Mouse (Mus musculus): ENCODE data around the gene Crocc2.

Crocc2 gene

DNA sequence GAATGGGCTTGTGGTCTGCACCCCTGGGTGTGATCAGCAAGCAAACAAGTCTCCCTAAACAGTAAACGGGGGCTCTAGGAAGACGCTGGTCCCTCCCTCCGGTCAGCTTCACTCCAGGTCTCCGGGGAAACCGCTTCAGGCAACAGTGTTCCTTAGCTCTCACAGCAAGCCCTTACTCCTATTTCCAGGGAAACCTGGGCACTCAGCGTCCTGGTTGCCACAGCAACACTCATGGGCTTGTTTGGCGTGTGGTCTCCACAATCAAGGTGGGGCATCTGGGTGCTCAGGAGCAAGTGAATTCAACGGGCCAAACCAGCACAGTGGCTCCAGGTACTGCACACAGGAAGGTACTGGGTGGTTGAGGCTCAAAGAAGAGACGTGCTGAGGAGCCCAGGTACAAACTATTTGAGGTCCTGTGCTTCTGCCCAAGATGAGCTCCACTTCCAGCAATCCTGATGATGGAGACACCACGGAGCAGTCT is at the start of gene Crocc2:
Crocc2 (plus strand) TSS at position 431 of the 481 bp plus-strand sequence.
- DNase-seq: no peak

DNA sequence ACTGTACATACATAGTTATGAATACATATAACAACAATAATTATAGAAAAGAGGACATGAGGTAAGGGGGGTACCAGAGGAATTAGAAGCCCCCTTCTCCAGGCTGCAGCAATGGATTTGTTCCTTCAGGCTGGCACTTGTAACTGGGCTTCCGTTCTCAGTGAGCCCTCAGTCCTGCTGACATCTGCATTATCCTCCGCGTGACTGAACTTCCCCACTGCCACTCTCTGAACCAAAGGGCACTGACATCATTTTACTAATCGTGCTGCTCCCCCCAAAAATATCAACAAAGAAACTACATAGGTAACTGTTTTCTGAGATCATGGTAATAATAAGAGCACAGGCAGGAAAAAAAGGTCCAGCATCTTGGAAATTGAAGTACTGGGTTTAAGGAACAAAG is 49.7 kb upstream of the Crocc2 start:
- no peak for DNase-seq

DNA sequence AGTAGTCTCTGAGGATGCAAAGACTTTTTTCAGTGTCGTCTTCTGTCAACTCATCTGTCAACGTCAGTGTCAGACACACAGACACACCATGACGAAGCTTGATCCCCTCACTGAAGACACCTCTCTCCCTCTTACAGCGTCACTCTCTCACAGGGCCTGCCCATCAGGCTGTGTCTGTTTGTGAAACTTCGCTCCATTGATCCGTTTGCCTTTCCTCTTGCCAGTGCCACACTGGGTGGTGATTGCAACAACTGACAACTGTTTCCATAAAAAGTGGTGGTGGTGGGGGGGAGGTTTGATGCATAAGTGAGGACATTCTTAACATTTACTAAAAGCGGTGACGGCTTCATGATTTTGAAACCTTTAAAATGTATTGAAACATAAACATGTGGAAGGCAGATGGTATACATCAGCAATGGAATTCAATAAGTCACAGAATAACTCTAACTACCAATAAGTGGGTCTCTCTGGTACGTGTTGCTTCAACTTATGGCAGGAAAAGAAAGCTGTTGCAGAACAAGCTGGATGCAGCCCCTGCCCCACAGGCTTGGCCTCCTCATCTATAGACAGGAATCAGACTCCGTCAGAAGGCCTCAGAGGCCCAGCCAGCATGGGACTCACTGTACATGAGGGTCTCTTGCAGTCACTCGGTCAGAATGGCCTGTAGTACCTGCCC is 45.2 kb upstream of the Crocc2 start:
- DNase-seq: no peak

DNA sequence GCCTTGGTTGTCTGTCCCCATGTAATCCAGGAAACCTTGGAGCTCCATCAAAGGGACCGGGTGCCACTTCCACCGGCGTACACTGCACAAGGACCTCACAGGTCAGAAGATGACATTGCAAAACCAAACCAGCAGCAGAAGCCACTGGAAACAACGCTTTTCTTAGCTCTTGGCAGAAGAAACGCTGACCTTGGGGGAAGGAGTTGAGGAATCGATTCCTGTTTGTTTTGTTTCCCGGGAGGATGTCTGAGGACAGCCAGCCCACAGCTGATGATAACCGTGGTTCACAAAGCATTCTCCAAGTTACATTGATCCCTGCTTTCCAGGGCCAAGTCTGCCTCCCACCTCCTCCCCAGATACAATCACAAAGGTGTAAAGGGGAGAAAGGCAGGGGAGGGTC is 44.5 kb upstream of the Crocc2 start:
- DNase-seq: no peak

DNA sequence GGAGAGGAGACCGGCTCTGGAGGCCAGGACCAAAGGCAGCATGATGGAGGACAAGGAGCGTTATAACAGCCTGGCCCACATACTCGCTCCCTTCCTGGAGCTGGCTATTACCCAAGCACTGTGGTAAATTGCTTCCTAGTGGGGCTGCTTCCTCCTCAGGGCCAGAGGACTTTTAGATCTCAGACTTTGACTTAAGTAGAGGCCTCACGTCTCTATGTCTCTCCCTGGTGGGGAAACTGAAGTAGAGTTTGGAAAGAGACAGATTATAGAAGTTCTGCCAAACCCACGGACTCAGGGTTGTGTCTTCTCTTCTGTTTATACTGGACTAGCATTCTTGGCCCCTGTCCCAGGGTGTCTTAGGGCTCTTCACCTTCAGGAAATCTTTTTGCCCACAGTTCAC is 43.3 kb upstream of the Crocc2 start:
- DNase-seq: no peak

DNA sequence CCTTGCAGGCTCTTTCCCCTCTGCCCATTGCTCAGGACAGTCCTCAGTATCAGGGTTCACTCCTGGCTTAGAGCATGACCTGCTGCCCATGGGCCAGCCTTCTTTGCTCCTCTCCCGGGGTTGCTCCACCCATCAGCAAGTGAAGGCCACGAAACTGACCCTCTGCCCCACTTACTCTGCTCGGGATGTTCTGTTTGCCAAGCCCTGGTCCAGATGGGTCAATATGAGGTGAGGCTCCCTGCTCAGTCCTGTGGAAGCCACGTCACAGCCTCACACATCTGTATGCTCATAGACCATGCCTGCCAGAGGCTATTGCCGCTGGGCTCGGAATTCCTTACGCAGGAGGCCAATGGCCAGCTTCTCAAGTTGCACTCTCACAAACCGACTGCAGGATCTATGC is 40.3 kb upstream of the Crocc2 start:
- DNase-seq: no peak

DNA sequence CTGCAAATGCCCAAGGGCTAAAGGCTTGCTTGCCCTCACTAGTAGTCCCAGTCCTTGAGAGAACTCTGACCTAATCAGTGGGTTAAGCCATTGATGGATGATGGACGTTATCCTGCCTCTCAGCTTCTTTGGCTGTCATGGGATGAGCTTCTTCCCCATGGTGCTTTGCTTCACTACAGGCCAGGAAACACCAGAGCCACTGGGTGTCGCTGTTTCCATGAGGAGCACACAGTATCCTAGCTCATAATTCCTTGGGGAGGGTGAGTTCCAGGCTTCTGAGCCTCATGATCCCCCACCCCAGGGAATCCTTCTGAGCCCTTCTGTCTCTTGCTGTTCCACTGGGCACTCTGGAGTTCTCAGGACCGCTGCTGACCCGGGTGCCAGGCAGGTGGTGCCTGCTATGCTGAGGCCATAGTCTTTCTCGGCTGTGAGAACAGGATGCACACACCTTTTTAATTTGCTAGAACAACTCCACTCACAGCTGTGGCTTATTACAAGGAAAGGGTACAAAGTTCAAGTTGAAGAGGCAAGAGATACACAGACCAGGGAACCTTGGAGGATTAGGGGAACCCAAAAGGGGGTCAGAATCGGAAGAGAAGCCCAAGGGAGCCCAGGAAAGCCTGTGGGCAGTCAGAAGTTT is 39.7 kb upstream of the Crocc2 start:
- DNase-seq: peak; percentile 47

DNA sequence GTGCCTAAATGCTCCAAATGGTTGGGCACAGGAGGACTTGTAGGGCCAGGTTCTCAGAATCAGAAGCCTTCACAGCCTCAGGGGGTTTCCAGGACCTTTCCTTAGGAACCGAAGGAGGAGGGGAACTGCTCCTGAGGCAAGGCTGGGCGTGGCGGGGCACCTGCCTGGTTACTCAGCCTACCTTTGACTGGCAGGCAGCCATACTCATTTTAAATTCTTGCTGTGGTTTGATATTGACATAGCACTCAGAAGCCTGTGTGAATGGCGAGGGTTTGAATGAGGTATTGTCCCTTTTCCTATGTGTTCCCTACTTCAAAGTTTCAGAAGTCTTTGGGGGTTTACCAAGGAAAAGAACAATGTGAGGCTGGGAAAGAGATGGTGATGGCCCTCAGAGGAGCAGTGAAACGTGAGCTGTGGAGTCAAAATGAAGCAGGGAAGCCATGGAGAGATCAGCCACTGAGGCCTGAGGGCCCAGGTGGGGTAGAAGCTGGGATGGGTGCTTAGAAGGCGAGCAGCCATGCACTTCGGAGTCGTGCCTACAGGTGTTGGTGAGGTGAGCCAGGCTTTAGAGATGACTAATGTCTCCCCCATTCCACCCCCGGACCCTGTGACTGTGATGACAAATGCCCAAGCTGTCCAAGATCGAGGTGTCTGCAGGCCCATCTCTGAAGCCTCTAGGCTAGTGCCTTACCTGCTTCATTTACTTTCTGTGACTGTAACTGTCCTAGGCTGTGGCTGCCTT is 38.1 kb upstream of the Crocc2 start:
- no peak for DNase-seq

DNA sequence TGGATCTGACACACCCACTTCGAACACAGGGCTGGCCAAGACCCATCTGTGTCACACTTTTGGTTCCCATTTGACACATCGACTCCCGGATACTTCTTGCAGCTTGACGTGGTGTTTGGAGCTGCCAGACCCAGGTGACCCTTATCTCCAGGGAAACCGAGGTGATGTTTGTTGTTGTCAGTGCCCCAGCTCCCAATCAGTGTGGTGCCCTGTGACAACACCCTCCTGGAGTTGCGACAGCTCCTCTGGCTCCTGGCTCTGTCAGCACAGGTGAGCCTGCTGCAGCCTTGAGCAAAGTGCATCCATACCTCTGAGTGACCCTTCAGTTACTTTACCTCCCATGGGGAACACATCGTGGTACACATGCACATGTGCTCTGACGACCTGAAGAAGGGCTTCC is 35.8 kb upstream of the Crocc2 start:
- DNase-seq: no peak

DNA sequence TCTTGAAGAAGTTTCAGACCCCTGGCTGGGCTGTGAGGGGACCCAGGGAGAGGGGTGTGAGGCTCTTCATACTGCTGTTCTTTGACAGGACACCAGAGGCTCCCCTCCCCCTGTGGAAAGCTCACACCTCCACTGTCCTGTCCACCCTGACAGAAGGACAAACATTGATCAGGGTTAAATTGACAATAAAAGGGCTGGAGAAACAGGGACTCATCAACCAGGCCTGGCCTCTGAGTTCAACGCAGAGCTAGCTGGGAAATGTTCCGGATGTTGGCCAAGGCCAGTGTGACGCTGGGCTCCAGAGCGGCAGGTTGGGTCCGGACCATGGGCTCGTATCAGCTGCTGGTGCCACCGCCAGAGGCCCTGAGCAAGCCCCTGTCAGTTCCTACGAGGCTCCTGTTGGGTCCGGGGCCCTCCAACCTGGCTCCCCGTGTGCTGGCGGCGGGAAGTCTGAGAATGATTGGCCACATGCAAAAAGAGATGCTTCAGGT is 33.4 kb upstream of the Crocc2 start, which contains the start of gene Agxt:
Agxt (plus strand) TSS at position 205 of the 491 bp plus-strand sequence.
- no peak for DNase-seq

DNA sequence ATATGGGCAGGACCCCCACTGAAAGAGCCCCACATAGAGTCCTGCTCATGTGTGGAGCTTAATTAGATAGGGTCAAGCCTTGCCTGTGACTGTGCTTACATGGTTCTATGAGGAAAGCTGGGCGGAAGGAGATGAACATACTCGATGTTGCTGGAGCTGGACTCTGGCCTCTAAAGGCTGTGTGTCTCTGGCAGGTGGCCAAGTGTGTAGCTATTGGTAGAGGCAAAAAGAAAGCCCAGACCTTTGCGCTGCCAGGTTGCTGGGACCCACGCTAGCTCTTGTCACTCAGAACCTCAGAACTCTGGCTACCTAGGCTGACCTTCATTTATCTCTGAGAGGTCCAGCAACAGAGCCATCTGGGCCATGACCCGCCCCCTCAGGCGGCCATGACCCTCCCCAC is 30.0 kb upstream of the Crocc2 start:
- no peak for DNase-seq

DNA sequence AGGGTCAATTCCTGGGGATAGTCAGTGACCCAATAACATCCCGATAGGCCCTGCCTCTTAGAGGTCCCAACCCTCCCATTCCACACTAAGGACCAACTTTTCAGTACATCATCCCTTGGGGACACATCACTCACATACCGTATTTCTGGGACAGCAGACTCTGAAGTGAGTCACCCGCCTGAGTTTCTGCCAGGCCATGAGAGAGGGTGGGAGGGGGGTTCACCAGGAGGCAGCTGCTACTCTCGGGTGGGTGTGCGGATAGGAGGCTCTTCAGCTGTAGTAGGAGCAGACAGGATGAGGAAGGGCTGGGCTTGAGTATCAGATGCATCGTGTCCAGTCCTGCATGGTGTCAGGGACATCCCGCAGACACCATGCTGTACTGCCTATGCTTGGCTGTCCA is 28.8 kb upstream of the Crocc2 start:
- DNase-seq: no peak

DNA sequence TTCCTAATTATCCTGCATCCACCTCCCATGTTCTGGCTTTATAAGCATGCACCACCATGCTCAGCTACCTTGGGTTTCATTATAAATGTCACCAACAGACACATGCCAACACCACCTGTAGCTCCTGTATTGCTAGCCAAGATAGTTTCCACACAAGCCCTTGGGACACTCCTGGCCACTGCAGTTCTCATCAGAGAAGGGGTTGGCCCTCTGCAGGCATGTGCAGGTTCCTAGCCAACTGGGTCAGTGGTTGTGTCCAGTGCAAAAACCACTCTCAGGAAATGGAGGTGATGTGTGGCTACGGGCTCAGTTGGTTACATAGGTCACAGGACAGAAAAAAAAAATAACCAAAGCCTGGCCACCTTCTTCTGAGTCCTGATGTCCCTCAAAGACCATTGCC is 25.7 kb upstream of the Crocc2 start:
- no peak for DNase-seq

DNA sequence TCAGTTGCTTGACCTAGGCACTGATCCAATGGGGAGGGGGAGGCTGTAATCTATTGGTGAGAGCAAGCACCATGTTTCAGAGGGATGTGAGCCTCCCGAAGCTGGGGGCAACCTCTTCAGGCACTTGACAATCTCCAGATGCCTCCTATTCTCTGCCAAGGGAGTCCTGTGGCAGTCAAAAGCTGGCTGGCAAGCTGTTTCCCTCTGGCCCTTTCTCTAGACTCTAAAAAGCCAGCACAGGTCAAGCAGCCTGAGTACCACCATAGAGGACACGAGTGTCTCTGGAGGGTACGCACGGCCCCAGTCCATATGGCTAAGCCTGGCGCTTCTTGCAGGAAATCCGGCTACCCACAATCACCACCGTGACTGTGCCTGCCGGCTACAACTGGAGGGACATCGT is 24.3 kb upstream of the Crocc2 start:
- no peak for DNase-seq

DNA sequence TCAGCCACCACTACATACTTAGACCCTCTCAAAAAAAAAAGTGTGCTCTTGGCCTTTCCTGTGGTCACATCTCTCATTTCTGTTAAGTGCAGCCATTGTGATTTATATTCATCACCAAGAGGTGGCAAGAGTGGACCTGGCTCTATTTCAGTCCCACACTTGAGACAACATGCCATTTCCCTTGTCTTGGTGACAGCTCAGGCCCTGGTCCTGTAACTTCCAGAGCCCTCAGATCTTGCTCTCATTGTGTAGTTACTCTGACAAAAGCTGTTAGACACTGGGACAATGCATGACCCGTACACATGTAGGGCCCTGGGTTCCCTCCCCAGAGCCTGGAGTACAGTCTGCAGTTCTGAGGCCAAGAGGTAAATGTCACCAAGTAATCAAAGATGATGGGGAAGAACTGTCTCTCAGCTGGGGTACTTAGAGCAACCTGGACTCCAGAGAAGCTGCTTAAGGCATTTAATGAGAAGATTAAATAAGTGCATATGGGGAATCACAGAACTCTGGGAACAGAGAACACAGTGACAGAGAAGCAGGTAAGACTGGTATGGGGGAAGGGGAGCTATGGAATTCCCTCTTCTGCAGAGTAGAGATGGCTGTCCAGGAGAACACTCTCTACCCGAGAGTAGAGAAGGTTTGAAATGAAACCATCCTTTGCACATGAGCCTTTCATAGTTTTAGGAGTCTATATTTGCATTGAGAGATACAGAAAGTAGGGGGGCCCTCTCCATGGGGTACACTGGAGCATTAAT is 17.4 kb upstream of the Crocc2 start:
- DNase-seq: no peak

DNA sequence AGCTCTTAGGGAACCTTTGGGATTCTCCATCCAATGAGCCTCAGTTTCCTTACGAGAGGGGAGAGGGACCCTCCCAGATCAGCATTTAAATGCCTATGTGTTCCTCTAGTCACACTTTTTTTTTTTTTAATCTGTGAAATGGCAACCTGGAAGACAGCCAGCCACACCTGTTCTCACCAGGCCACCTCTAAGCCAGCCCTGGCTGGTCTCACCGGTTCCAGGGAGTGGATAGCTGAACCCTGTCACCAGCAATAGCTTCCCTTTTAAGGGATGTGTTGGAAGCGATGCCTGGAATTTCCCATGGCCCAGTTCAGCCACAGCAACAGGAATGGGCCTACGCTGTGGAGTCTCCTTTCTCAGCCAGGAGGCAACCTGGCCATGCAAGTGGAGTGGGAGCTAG is 11.0 kb upstream of the Crocc2 start:
- no peak for DNase-seq

DNA sequence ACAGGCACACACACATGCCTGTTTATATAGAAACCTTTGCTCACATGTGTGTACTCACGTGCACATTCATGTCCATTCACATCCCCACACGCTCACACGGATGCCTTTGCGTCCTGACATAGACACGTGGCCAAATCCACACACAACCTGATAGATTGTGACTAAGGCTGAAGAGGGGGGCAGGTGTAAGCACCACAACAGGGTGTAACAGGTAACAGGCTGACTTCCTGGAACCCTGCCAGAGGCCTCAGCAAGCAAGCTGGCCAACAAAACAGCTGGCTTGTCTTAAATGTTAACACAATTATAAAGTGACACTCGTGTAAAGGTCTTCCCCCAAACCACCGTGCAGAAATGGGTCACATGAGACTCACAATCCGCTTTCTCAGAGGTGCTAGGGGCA is 9.6 kb upstream of the Crocc2 start:
- DNase-seq: no peak

DNA sequence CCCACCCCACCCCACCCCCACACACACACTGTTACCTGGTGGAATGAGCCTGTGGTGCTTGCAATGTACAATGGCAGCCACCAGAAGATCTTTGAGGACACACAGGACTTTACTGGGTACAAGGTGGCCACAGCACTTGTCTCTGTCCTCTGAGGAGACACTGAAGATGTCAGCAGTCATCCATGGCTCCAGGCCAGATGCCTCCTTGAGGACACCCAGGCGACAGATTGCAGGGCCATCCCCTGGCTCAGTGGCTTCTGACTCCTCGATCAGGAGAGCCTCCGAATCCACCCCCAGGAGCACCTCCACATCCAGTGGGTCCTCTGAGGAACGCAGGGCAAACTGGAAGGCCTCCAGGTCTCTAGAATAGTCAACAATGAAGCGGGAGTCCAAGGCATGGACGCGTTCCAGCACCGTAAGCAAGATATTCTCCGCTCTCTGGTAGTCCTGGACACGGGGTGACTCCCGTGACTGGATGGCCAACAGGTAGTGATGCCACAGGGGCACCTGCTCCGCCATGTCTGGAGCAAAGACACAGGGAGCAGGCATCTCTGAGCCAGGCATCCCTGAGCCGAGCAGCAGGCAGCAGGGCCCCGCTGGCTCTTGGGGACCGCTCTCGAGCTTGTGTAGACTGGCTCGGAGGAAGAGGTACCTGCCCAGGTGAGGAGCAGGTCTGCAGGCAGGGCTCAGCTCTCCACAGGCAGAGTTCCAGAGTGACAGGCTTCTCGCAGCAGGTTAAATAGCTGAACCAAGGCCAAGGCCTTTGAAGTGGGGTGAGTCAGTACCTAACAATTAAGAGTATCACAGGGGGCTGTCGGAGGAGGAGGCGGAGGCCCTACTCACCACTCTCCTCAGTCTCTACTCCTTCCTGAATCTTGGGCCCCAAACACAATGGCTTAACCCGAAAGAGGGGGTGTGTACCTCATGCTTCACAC is 8.7 kb upstream of the Crocc2 start:
- peak; percentile 22 for DNase-seq

DNA sequence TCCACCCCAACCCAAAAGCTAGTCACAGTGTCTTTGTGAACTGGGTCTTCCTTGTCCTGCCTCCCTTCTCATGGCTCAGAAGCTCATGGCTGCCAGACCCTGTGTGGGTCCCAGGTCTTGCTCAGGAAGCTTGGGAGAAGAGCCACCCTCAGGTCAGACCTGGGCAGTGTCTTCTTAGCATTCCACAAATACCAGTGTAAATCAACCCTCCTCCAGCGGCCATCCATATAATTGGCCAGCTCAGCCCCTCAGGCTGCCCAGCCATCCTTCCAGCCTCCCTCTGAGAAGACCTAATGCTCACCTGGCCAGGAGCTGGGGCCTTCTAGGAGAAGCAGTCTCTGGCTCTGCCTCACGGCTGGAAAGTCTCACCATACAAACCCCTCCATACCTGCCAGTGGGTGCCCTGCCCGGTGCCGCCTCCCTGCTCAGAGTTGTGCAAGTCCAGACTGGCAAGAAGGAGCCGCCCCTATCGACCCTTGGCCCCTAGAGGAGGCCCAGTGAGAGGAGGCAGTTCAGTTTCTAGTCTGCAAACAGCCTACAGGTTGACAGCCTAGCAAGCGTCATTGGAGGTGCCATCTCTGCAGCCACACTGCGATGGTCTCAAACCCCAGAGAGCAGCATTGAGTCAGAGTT is 7.9 kb upstream of the Crocc2 start, which contains the start of gene 2310007B03Rik:
2310007B03Rik (minus strand) TSS at position 448 of the 633 bp plus-strand sequence.
- no peak for DNase-seq

DNA sequence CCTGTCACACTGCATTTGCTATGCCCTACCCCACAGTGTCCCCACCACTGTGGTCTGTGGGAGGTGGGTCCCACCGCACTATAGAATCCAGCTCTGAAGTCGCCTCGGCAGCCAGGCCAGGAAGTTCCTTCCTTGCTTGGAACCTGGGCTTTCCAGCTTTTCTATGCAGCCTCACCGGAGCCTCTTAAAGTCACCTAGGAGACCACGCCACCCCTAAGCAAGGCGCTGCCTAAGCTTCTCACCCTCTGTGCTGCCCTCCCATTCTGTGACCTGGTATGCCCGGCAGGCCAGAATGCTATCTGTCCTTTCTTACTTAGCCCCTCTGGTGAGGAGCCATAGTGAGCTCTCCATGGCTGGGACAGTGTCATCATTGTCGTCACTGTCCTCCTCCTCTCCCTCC is 7.2 kb upstream of the Crocc2 start:
- no peak for DNase-seq

DNA sequence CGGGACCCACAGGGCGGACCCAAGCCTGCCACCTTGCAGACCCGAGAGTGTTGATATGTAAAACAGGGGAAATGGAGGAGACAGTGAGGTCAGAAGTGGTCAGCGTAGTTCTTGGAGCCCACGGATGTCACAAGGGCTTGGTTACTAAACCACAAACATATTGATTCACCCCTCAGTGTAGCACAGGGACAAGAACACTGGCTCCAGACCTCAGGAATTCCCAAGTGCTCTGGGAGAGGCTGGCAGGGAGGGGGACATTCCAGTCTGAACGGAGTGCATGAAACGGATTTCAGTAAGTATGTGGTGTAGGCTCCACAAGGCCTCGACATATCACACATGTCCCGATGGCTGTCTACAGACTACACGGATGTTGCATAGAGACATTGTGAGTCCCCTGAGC is 6.6 kb upstream of the Crocc2 start:
- no peak for DNase-seq
